Mouse (Mus musculus) bone marrow macrophage, adult 2 months (primary cell): ENCODE results near the gene Map2k7. TPM values are rescaled to one million over a fixed set of nuclear protein-coding genes. Genes with fewer than 3 reads are reported as not detected.

Experiments
- H3K27ac ChIP-seq: 2 replicates; pipeline ENCODE4 v1.5.1; 2012; ENCODE audit warnings: low read depth, low read length; ENCODE audit not compliant: insufficient read depth
- H3K4me1 ChIP-seq: 2 replicates; pipeline ENCODE4 v1.6.1; 2012; ENCODE audit warnings: low read length; ENCODE audit not compliant: control insufficient read depth, insufficient read depth
- H3K4me3 ChIP-seq: 2 replicates; pipeline ENCODE4 v1.5.1; 2012; ENCODE audit warnings: mild to moderate bottlenecking, low read length, moderate library complexity; ENCODE audit not compliant: insufficient read depth
- CTCF ChIP-seq: IDR thresholded peaks from 2 replicates; pipeline ENCODE4 v1.5.1; 2012; ENCODE audit warnings: low read depth, mild to moderate bottlenecking, low read length, moderate library complexity
- POLR2A ChIP-seq: IDR thresholded peaks from 2 replicates; pipeline ENCODE4 v1.6.1; 2012; ENCODE audit warnings: mild to moderate bottlenecking, low read depth, low read length, borderline replicate concordance
- polyA plus RNA-seq: library from polyadenylated mRNA; stranded (reverse); fragments of >200 nt; gene quantifications from 2 replicates; pipeline ENCODE4 v1.2.4, GENCODE M21; 2012; ENCODE audit not compliant: missing spikeins, insufficient read depth, insufficient read length

Gene Map2k7
- polyA plus RNA-seq, 1 experiment: 75.4 TPM

DNA sequence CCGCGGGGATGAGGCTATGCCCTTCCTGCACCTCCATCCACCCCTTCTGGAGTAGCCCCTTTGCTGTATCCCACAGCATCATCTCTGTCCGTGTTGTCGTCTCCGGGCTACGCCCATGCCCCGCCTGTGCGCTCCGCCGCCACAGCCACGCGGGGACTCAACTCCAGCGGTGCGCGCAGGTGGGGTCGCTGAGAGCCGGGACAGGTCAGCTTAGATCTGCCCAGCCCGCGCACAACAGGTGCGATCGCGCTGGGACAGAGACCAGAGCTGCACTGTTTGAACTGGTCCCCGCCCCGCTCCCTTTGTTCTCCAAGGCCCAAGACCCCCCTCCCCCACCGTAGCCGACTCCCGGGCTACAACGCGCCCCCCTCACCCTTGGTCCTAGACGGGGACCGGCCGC, 20.1 kb downstream of the Map2k7 start:
- peaks cover 15% of the 10 kb centered on the region for H3K4me1 ChIP-seq
- no peak overlapping the region for H3K27ac ChIP-seq
- TF ChIP-seq POLR2A (no peak), CTCF (no peak)
- peak overlapping the region; percentile 52 for H3K4me3 ChIP-seq

DNA sequence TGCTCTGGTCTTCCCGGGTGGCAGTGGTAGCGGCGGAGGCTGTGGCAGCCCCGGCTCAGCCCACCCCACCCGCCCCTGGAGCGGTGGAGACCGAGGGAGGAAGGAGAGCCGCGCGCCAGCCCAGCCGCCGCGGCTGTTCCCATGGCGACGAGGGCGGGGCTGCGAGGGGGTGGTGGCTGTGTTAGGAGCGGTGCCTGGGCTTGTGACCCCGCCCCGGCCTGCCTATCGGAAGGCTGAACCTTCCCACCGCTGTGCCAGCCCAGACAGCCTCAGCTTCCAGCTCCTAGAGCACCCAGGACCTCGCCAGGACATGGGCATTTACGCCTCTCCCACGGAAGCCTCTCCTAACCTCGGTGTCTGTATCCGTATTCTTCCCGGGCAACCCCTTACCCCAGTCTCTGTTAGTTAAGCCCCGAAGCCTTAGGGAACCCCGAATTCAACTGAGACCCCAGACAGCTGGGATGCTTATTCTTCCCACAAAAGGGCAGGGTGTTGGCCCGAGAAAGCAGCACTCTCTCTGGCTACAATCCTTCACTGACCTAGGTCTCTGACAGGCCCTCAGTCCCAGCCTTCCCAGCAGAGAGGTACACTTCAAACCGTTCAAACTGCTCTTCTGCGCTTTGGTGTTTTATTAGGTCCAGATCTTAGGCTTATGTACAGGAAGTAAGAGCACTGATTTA, 20.7 kb downstream of the Map2k7 start, which contains the start of gene Ctxn1:
TSS of gene Ctxn1 (minus strand) at position 150 of the 680 bp plus-strand sequence.
- Histone ChIP-seq H3K4me3 (peak within 1 kb of the TSS; percentile 52), H3K27ac (no peak within 1 kb of the TSS)

DNA sequence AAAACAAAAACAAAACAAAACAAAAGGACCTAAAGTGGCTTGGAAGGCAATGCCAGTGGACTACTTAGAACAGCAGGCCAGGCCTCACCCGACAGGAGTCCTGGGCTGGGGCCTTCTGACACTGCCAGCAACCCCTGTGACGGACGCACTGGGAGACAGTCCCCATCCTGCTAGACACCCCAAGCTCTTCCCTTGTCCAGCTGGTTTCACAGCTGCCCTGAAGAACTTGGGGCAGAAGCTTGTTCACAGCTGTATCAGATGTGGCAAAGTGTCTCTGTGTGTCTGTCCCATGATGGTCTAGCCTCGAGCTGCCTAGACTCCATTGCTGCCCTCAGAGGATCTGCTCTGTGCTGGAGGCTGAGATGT, 21.2 kb downstream of the Map2k7 start:
- Histone ChIP-seq H3K4me1 (peaks cover 18% of the 10 kb centered on the region), H3K4me3 (no peak overlapping the region), H3K27ac (no peak overlapping the region)
- TF ChIP-seq POLR2A (no peak), CTCF (no peak)

More for the DNA sequence above, 20.7 kb downstream of the Map2k7 start, which contains the start of gene Ctxn1:
- peaks cover 16% of the 10 kb centered on the region for H3K4me1 ChIP-seq
- TF ChIP-seq POLR2A (no peak), CTCF (no peak)

DNA sequence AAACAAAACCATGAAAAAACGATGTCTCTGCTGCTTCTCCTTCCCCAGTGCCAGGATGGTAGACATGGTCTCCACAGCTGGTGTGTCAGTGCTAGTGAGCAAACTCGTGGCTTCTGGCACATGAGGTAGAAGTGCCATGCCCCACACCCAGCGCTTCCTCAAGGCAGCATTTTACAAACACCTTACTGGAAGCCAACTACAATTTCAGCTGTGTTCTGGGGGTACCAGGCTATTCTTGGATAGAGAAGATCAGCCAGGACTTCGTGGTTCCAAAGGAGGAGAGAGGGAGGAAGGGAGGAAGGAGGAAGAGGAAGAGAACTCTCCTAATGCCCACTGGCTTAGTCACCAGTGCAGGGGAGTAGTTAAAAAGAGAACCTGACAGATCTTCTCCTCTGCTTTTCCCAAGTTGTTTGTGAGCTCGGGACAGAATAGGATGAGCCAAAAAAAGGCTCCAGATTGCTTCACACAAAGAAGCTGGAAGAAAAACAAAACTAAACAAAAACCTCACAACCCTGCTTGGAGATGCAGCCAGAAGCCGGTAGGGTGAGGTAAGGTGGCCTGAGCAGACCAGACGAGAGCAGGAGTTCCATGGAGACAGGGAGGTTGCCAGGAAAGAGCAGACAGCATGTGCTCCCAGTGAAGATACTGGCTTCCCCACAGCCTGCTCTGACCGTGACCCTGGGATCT, 24.7 kb downstream of the Map2k7 start:
- Histone ChIP-seq H3K4me1 (peaks cover 18% of the 10 kb centered on the region), H3K4me3 (no peak overlapping the region), H3K27ac (peak overlapping the region; percentile 38)
- no peak for TF ChIP-seq CTCF
- TF ChIP-seq POLR2A: no peak

DNA sequence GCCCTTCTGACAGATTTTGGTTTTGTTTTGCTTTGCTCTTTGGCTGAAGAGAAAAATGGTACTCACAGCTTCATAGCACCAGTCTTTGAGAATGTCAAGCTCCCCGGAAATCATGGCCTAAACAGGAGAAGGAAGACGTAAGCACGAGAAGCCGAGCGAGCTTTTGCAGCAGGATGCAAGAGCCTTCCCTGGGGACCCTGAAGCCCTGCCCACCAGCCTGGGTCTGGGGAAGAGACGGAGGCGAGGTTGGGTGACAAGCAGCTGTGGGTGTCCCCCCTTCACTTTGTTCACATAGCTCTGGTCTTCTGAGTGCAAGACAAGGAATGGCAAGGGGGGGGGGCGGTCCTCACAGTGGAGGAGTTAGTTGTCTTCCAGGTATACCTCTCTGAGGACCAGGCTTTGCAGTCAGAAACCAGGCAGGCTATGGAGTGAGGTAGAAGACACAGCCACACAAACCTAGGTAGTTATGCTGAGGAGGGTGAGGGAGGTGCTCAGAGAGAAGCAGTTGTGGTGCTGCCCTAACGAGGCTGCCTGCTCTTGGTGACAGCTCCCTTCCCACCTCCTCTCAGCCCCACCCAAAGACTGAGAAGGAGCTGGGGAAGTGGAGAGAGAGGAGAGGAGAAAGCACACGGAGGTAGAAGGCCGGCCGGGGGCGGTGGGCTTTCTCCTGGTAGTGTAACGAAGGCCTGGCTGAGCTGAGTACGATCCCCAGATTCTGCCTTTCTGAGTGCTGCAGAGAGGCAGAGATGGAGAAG, 26.8 kb downstream of the Map2k7 start:
- no peak for TF ChIP-seq CTCF
- TF ChIP-seq POLR2A: no peak
- Histone ChIP-seq H3K27ac (no peak overlapping the region), H3K4me3 (no peak overlapping the region)

DNA sequence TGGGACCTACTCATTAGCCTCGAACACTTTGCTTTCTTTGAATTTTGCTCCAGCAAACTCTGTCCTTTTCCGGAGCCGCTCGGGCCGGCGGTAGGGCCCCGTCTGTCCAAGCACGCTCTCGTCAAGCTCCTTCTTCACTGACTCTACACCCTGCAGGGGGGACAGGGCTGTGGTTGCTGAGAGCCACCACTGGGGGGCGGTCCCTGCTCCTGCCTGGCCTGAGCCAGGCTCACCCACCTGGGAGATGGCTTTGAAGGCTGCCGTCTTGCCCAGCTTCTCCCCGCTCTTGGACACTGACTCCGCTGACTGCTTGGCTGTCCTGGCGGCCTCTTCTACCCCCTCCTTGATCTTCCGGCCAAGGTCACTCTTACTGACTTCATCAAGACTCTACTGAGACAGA, 29.1 kb downstream of the Map2k7 start:
- no peak overlapping the region for H3K4me3 ChIP-seq
- no peak overlapping the region for H3K27ac ChIP-seq
- peaks cover 14% of the 10 kb centered on the region for H3K4me1 ChIP-seq
- TF ChIP-seq POLR2A: no peak
- TF ChIP-seq CTCF: no peak

More for the DNA sequence above, 26.8 kb downstream of the Map2k7 start:
- peaks cover 14% of the 10 kb centered on the region for H3K4me1 ChIP-seq

DNA sequence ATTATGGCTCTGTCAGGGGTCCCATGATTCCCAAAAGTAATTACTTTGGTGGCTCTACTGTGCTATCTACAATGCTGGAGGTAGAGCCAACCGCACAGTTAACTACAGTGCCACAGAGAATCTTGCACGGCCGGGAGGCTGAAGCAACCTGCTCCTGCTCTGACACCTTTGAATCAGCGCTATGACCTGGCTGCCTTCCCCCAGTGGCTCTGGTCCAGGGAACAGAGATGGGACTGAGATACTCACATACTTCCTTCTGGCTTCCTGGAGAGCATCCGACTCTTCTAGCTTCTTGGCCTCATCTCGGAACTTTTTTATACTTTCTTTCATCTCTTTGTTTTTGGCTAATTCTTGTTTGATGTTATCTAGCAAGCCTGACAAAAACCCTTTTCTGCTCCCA, 31.1 kb downstream of the Map2k7 start:
- no peak overlapping the region for H3K27ac ChIP-seq
- H3K4me3 ChIP-seq: no peak overlapping the region
- TF ChIP-seq POLR2A (no peak), CTCF (no peak)
- peaks cover 4% of the 10 kb centered on the region for H3K4me1 ChIP-seq

DNA sequence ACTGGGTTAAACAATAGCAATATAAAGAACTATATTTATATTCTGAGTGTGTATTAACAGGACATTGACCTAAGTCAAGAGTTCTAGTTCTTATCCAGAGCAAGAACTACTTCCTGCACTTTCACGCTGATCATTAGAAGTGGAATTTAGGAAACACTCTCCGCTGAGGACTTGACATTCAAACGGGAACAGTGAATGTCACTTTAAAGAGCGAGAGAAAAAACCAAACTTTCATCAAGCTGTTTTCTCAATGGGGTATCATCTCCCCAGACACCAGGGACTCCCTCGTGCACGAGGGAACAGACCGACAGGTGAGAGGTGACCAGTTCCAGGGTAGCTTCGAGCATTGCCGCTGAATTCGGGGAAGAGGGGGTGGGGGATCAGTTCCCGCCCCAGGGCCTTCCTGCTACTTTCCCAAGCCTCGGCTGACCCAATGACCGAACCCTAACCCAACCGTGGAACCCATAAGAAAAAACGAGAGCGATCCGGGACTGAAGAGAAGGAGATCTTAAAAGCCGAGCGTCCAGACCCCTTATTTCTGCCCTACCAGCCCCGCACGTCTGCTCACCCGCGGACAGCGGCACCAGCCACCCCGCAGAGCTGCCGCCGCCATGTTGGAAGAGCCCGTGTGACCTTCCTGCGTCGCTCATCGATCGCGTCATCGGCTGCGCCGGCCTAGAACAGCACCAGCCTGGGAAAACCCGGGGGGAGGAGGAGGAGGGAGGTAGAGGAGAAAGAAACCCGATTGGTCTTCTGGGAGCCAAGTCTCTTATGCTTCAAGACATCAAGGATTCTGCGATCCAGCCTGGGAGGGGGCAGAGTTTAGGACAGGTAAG, 37.0 kb downstream of the Map2k7 start, which contains the start of gene Timm44:
TSS of gene Timm44 (minus strand) at position 639 of the 836 bp plus-strand sequence.
- peak within 1 kb of the TSS; percentile 52 for H3K27ac ChIP-seq
- H3K4me1 ChIP-seq: peaks cover 8% of the 10 kb centered on the region
- TF ChIP-seq POLR2A: no peak
- no peak for TF ChIP-seq CTCF
- peak within 1 kb of the TSS; percentile 93 for H3K4me3 ChIP-seq

DNA sequence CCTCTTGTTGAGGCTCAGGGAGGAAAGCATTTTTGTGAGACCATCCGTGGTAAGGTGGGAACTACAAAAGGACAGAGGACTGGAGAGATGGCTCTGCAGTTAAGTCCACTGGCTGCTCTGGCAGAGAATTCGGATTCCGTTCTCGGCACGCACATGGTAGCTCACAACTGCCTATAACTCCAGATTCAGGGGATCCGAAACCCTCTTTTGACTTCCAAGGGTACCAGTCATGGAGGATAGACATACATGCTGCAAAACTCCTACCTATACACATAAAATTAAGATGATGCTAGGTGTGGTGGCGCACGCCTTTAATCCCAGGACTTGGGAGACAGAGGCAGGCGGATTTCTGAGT, 37.5 kb downstream of the Map2k7 start:
- no peak overlapping the region for H3K27ac ChIP-seq
- H3K4me1 ChIP-seq: peaks cover 8% of the 10 kb centered on the region
- TF ChIP-seq POLR2A (no peak), CTCF (no peak)
- peak overlapping the region; percentile 93 for H3K4me3 ChIP-seq
